Mouse (Mus musculus) adrenal gland, postnatal 4 days (tissue): ENCODE measurements around the gene 2610318N02Rik. TPM values are rescaled to one million over a fixed set of nuclear protein-coding genes. Genes with fewer than 3 reads are reported as not detected.

ENCODE experiments used
- microRNA-seq: library from miRNA; unstranded; fragments of <30 nt; microRNA quantifications from one replicate; pipeline ENCODE4 v1.2.0, GENCODE M21; 2021
- total RNA-seq, 2 experiments: library from RNA; stranded (reverse); gene quantifications; 2 replicates each; pipeline ENCODE4 v1.2.3; 2021

The 2610318N02Rik gene
- total RNA-seq, 2 experiments from 2014 or later: 8.4 to 13.1 TPM

Small RNA genes lying within 50 kb of the gene (microRNA-seq; reads per million reads assigned to microRNA genes)
- 1,136 reads per million, percentile 76 among the genes with 10 or more reads in this experiment for gene Mir130b
- 60.2 reads per million, percentile 40 among the genes with 10 or more reads in this experiment for gene Mir301b

Other genes with a start within 250 kb of the 2610318N02Rik start
- 10 to 100 TPM; 41.4 to 44.5 TPM for gene Ppm1f, start 228.7 kb downstream of the 2610318N02Rik start, total RNA-seq
- 100 to 1,000 TPM; 188 to 197 TPM for gene Mapk1, start 141.8 kb downstream of the 2610318N02Rik start, total RNA-seq
- 10 to 100 TPM; 13.0 to 19.5 TPM for gene Ypel1, start 55.5 kb downstream of the 2610318N02Rik start, total RNA-seq
- 100 to 1,000 TPM; 112 to 118 TPM for gene Ppil2, start 13.9 kb downstream of the 2610318N02Rik start, total RNA-seq
- gene Sdf2l1, start 7.2 kb upstream of the 2610318N02Rik start, total RNA-seq: 10 to 100 TPM; 20.4 to 27.5 TPM
- gene Ydjc, start 19.5 kb upstream of the 2610318N02Rik start, total RNA-seq: 10 to 100 TPM in 1 of 2 experiments, 1 to 10 TPM in 1; 9.3 to 12.9 TPM
- 1 to 10 TPM in 1 of 2 experiments, under 1 TPM in 1; 0.73 to 1.1 TPM for gene Ccdc116, start 22.1 kb upstream of the 2610318N02Rik start, total RNA-seq
- gene Ube2l3, start 77.5 kb upstream of the 2610318N02Rik start, total RNA-seq: 100 to 1,000 TPM; 200 to 206 TPM
- gene Rimbp3, start 83.4 kb upstream of the 2610318N02Rik start, total RNA-seq: under 1 TPM in 1 of 2 experiments, not detected in 1; 0.22 TPM
- gene Hic2, start 108.4 kb upstream of the 2610318N02Rik start, total RNA-seq: 1 to 10 TPM; 5.6 TPM
- gene Tmem191c, start 150.9 kb upstream of the 2610318N02Rik start, total RNA-seq: 10 to 100 TPM; 22.9 to 26.7 TPM
- 10 to 100 TPM in 1 of 2 experiments, 1 to 10 TPM in 1; 2.2 to 52.1 TPM for gene Serpind1, start 206.2 kb upstream of the 2610318N02Rik start, total RNA-seq